Mouse (Mus musculus) neural tube, embryonic 15.5 days (tissue): ENCODE data around the gene Fabp1. TPM values are rescaled to one million over a fixed set of nuclear protein-coding genes. Genes with fewer than 3 reads are reported as not detected.

ENCODE experiments used
- ATAC-seq: fragments of 200-750 bp; cut with Nextera tagmentation; 2 replicates; pipeline ENCODE4 v1.8.0; 2017; ENCODE audit warnings: mild to moderate bottlenecking, moderate TSS enrichment, moderate library complexity; ENCODE audit not compliant: low FRiP score
- H3K27ac ChIP-seq: fragments of 300-500 bp; sonication (generic); replicated peaks from 2 replicates; pipeline ENCODE4 v1.5.1; 2015; ENCODE audit warnings: mild to moderate bottlenecking, inconsistent platforms
- H3K27me3 ChIP-seq: fragments of 300-500 bp; sonication (generic); replicated peaks from 2 replicates; pipeline ENCODE4 v1.6.1; 2015; ENCODE audit warnings: inconsistent platforms
- H3K36me3 ChIP-seq: fragments of 300-500 bp; sonication (generic); 2 replicates; pipeline ENCODE4 v1.6.1; 2015; ENCODE audit warnings: inconsistent platforms
- H3K4me1 ChIP-seq: fragments of 300-500 bp; sonication (generic); 2 replicates; pipeline ENCODE4 v1.6.1; 2015; ENCODE audit warnings: inconsistent platforms
- H3K4me2 ChIP-seq: fragments of 300-500 bp; sonication (generic); 2 replicates; pipeline ENCODE4 v1.6.1; 2015; ENCODE audit warnings: inconsistent platforms, mild to moderate bottlenecking, moderate library complexity
- H3K4me3 ChIP-seq: fragments of 300-500 bp; sonication (generic); replicated peaks from 2 replicates; pipeline ENCODE4 v1.5.1; 2015; ENCODE audit warnings: mild to moderate bottlenecking, inconsistent platforms
- H3K9ac ChIP-seq: fragments of 300-500 bp; sonication (generic); replicated peaks from 2 replicates; pipeline ENCODE4 v1.6.1; 2015; ENCODE audit warnings: mild to moderate bottlenecking, inconsistent platforms
- H3K9me3 ChIP-seq: fragments of 300-500 bp; sonication (generic); replicated peaks from 2 replicates; pipeline ENCODE4 v1.6.1; 2016; ENCODE audit warnings: inconsistent platforms
- WGBS: fragments of 180-500 bp; shearing (Covaris S2); methylation state at CpG from one replicate; pipeline ENCODE4 v1.1.7; 2015; ENCODE audit warnings: mixed read lengths; 5-methylcytosine and 5-hydroxymethylcytosine counted together
- polyA plus RNA-seq: library from polyadenylated mRNA; unstranded; fragments of >200 nt; fragmentation: Nextera tagmentation; extraction: Ambion mirVana; gene quantifications from 2 replicates; pipeline ENCODE4 v1.2.1, GENCODE M21; 2015

Fabp1 gene
- polyA plus RNA-seq: 5.9 TPM in 1 of 2 replicates, not detected in the other

GRCm38 (mm10) chr6:71199612-71200011 is at the start of gene Fabp1:
TSS of gene Fabp1 (plus strand) at chr6:71199827.
- H3K4me2 ChIP-seq: no peak within 1 kb of the TSS
- ATAC-seq: no peak
- H3K36me3 ChIP-seq: no peaks in the 10 kb centered on the region
- no peaks in the 10 kb centered on the region for H3K9me3 ChIP-seq
- H3K9ac ChIP-seq: no peak within 1 kb of the TSS
- H3K27me3 ChIP-seq: no peaks in the 10 kb centered on the region
- WGBS: 81% methylated on average over 4 of the region's 4 CpGs
- no peaks in the 10 kb centered on the region for H3K4me1 ChIP-seq
- no peak within 1 kb of the TSS for H3K4me3 ChIP-seq
- no peak within 1 kb of the TSS for H3K27ac ChIP-seq

- no peak for ATAC-seq
- H3K4me2 ChIP-seq: no peak overlapping the region
These were observed 48.5 kb upstream of the Fabp1 start for GRCm38 (mm10) chr6:71151098-71151497.

GRCm38 (mm10) chr6:71153486-71153885 is 46.1 kb upstream of the Fabp1 start:
- Histone ChIP-seq H3K9me3 (no peaks in the 10 kb centered on the region), H3K4me2 (no peak overlapping the region), H3K27me3 (no peaks in the 10 kb centered on the region), H3K4me3 (no peak overlapping the region), H3K9ac (no peak overlapping the region), H3K36me3 (no peaks in the 10 kb centered on the region), H3K4me1 (no peaks in the 10 kb centered on the region), H3K27ac (no peak overlapping the region)
- no peak for ATAC-seq
- 90% methylated on average over 4 of the region's 4 CpGs for WGBS

More at GRCm38 (mm10) chr6:71151098-71151497, 48.5 kb upstream of the Fabp1 start:
- Histone ChIP-seq H3K9me3 (no peaks in the 10 kb centered on the region), H3K36me3 (no peaks in the 10 kb centered on the region), H3K27ac (no peak overlapping the region), H3K27me3 (no peaks in the 10 kb centered on the region), H3K4me3 (no peak overlapping the region), H3K4me1 (no peaks in the 10 kb centered on the region), H3K9ac (no peak overlapping the region)
- WGBS: 28% methylated on average over 10 of the region's 10 CpGs

- no peak for ATAC-seq
- Histone ChIP-seq H3K27me3 (no peaks in the 10 kb centered on the region), H3K4me2 (no peak overlapping the region), H3K9me3 (no peaks in the 10 kb centered on the region), H3K9ac (no peak overlapping the region), H3K27ac (no peak overlapping the region), H3K36me3 (no peaks in the 10 kb centered on the region), H3K4me1 (no peaks in the 10 kb centered on the region), H3K4me3 (no peak overlapping the region)
- WGBS: 78% methylated on average over 6 of the region's 6 CpGs
These were observed 44.8 kb upstream of the Fabp1 start for GRCm38 (mm10) chr6:71154861-71155260.

- 71% methylated on average over 5 of the region's 5 CpGs for WGBS
- Histone ChIP-seq H3K27me3 (no peaks in the 10 kb centered on the region), H3K4me1 (no peaks in the 10 kb centered on the region), H3K9me3 (no peaks in the 10 kb centered on the region), H3K27ac (no peak overlapping the region), H3K4me2 (no peak overlapping the region), H3K36me3 (no peaks in the 10 kb centered on the region), H3K9ac (no peak overlapping the region), H3K4me3 (no peak overlapping the region)
- ATAC-seq: no peak
These were observed 42.8 kb upstream of the Fabp1 start for GRCm38 (mm10) chr6:71156674-71157326.

- no peaks in the 10 kb centered on the region for H3K9me3 ChIP-seq
- H3K4me3 ChIP-seq: no peak overlapping the region
- no peak overlapping the region for H3K27ac ChIP-seq
- H3K27me3 ChIP-seq: no peaks in the 10 kb centered on the region
- WGBS: 81% methylated on average over 7 of the region's 7 CpGs
- no peak for ATAC-seq
- no peak overlapping the region for H3K9ac ChIP-seq
- no peaks in the 10 kb centered on the region for H3K4me1 ChIP-seq
- H3K4me2 ChIP-seq: no peak overlapping the region
- no peaks in the 10 kb centered on the region for H3K36me3 ChIP-seq
These were observed 38.3 kb upstream of the Fabp1 start for GRCm38 (mm10) chr6:71161290-71161689.

- Histone ChIP-seq H3K27ac (no peak overlapping the region), H3K9ac (no peak overlapping the region), H3K36me3 (no peaks in the 10 kb centered on the region), H3K27me3 (no peaks in the 10 kb centered on the region), H3K9me3 (no peaks in the 10 kb centered on the region), H3K4me3 (no peak overlapping the region), H3K4me2 (no peak overlapping the region), H3K4me1 (no peaks in the 10 kb centered on the region)
- 55% methylated on average over 4 of the region's 4 CpGs for WGBS
- no peak for ATAC-seq
These were observed 37.4 kb upstream of the Fabp1 start for GRCm38 (mm10) chr6:71162269-71162668.

- H3K9ac ChIP-seq: no peak overlapping the region
- H3K36me3 ChIP-seq: no peaks in the 10 kb centered on the region
- ATAC-seq: no peak
- H3K27me3 ChIP-seq: no peaks in the 10 kb centered on the region
- 33% methylated on average over 6 of the region's 6 CpGs for WGBS
- no peak overlapping the region for H3K4me2 ChIP-seq
- H3K9me3 ChIP-seq: no peaks in the 10 kb centered on the region
- no peak overlapping the region for H3K4me3 ChIP-seq
- no peaks in the 10 kb centered on the region for H3K4me1 ChIP-seq
- H3K27ac ChIP-seq: no peak overlapping the region
These were observed 35.2 kb upstream of the Fabp1 start for GRCm38 (mm10) chr6:71164394-71164793.

GRCm38 (mm10) chr6:71166551-71167169 is 33.0 kb upstream of the Fabp1 start:
- 49% methylated on average over 6 of the region's 6 CpGs for WGBS
- H3K4me2 ChIP-seq: no peak overlapping the region
- no peak overlapping the region for H3K27ac ChIP-seq
- H3K4me1 ChIP-seq: no peaks in the 10 kb centered on the region
- no peak overlapping the region for H3K4me3 ChIP-seq
- no peaks in the 10 kb centered on the region for H3K9me3 ChIP-seq
- H3K36me3 ChIP-seq: no peaks in the 10 kb centered on the region
- no peaks in the 10 kb centered on the region for H3K27me3 ChIP-seq
- no peak for ATAC-seq
- H3K9ac ChIP-seq: no peak overlapping the region

GRCm38 (mm10) chr6:71172812-71173580 is 26.6 kb upstream of the Fabp1 start:
- Histone ChIP-seq H3K36me3 (no peaks in the 10 kb centered on the region), H3K9ac (no peak overlapping the region), H3K4me2 (no peak overlapping the region), H3K27ac (no peak overlapping the region), H3K9me3 (no peaks in the 10 kb centered on the region), H3K27me3 (no peaks in the 10 kb centered on the region), H3K4me1 (no peaks in the 10 kb centered on the region), H3K4me3 (no peak overlapping the region)
- no peak for ATAC-seq
- 92% methylated on average over 10 of the region's 10 CpGs for WGBS

- Histone ChIP-seq H3K27ac (no peak overlapping the region), H3K4me1 (no peaks in the 10 kb centered on the region), H3K27me3 (no peaks in the 10 kb centered on the region), H3K9ac (no peak overlapping the region), H3K4me2 (no peak overlapping the region), H3K9me3 (no peaks in the 10 kb centered on the region), H3K36me3 (no peaks in the 10 kb centered on the region), H3K4me3 (no peak overlapping the region)
- WGBS: 95% methylated on average over 1 of the region's 1 CpGs
- ATAC-seq: no peak
These were observed 19.0 kb upstream of the Fabp1 start for GRCm38 (mm10) chr6:71180596-71180995.
